Mouse (Mus musculus) kidney, postnatal 0 days (tissue): ENCODE data around the gene 4933402D24Rik. TPM values are rescaled to one million over a fixed set of nuclear protein-coding genes. Genes with fewer than 3 reads are reported as not detected.

Source experiments
- ATAC-seq: fragments of 200-750 bp; cut with Nextera tagmentation; replicated peaks from 2 replicates; pipeline ENCODE4 v1.8.0; 2017; ENCODE audit warnings: low read depth, moderate number of reproducible peaks, moderate TSS enrichment, moderate library complexity; ENCODE audit not compliant: low FRiP score
- DNase-seq: peaks from one replicate; pipeline ENCODE4 v3.0.0-alpha.2; 2016; ENCODE audit warnings: low spot score
- H3K27ac ChIP-seq: fragments of 300-500 bp; sonication (generic); 2 replicates; pipeline ENCODE4 v1.5.1; 2014; ENCODE audit warnings: mild to moderate bottlenecking
- H3K27me3 ChIP-seq: fragments of 300-500 bp; sonication (generic); 2 replicates; pipeline ENCODE4 v1.6.1; 2014; ENCODE audit warnings: low read length, mixed read lengths; ENCODE audit not compliant: insufficient read depth
- H3K36me3 ChIP-seq: fragments of 300-500 bp; sonication (generic); 2 replicates; pipeline ENCODE4 v1.6.1; 2014; ENCODE audit warnings: low read length, mixed read lengths; ENCODE audit not compliant: insufficient read depth
- H3K4me1 ChIP-seq: fragments of 300-500 bp; sonication (generic); replicated peaks from 2 replicates; pipeline ENCODE4 v1.6.1; 2014; ENCODE audit warnings: antibody characterized with exemption, low read length, mixed read lengths; ENCODE audit not compliant: insufficient read depth
- H3K4me2 ChIP-seq: fragments of 300-500 bp; sonication (generic); 2 replicates; pipeline ENCODE4 v1.6.1; 2014; ENCODE audit warnings: mild to moderate bottlenecking, low read length, moderate library complexity, mixed read lengths
- H3K4me3 ChIP-seq: fragments of 300-500 bp; sonication (generic); replicated peaks from 2 replicates; pipeline ENCODE4 v1.5.1; 2014; ENCODE audit warnings: low read depth, low read length
- H3K9ac ChIP-seq: fragments of 300-500 bp; sonication (generic); 2 replicates; pipeline ENCODE4 v1.6.1; 2014; ENCODE audit warnings: low read depth, low read length
- H3K9me3 ChIP-seq: fragments of 300-500 bp; sonication (generic); replicated peaks from 2 replicates; pipeline ENCODE4 v1.6.1; 2016; ENCODE audit warnings: low read length, inconsistent platforms, mixed read lengths
- CTCF ChIP-seq: IDR thresholded peaks from 2 replicates; pipeline ENCODE4 v1.5.1; 2016; ENCODE audit warnings: antibody characterized with exemption, low read depth, mild to moderate bottlenecking, moderate library complexity
- WGBS: fragments of 180-500 bp; shearing (Covaris S2); extraction: QIAGEN DNeasy Blood & Tissue Kit; methylation state at CpG from one replicate; pipeline ENCODE4 v1.1.7; 2014; 5-methylcytosine and 5-hydroxymethylcytosine counted together
- polyA plus RNA-seq: library from polyadenylated mRNA; unstranded; fragments of >200 nt; fragmentation: Nextera tagmentation; extraction: Ambion mirVana; gene quantifications from 2 replicates; pipeline ENCODE4 v1.2.1, GENCODE M21; 2015

4933402D24Rik gene
- polyA plus RNA-seq, 1 experiment from 2014 or later: not detected

DNA sequence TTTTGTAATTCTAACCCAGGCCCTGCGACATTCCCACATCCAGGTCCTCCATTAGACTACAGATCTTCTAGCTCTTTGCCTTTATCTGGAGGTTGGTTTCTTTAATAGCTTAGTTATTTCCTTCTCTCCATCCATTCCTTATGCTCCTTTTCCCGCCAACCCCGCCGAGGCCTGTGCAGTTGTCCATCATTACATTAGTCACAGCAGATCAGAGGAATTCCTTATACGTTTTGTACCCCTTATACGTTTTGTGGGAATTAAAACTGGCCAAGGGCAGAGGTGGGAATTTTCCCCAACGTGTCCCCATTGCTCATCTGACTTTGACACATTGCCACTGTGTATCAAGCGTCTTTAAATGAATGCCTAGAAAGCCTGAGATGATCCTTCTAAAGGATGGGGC is 39.3 kb downstream of the 4933402D24Rik start:
- TF ChIP-seq CTCF: no peak
- no peaks in the 10 kb centered on the region for H3K36me3 ChIP-seq
- H3K4me2 ChIP-seq: peak overlapping the region; percentile 64
- H3K27me3 ChIP-seq: no peaks in the 10 kb centered on the region
- WGBS: 50% methylated on average over 8 of the region's 8 CpGs
- no peak overlapping the region for H3K27ac ChIP-seq
- H3K4me1 ChIP-seq: peaks cover 7% of the 10 kb centered on the region; the same call in 1 of the 2 replicates
- H3K9me3 ChIP-seq: no peaks in the 10 kb centered on the region
- peak; percentile 34 for ATAC-seq
- peak overlapping the region; percentile 74 for H3K4me3 ChIP-seq
- no peak overlapping the region for H3K9ac ChIP-seq
- no peak for DNase-seq

GRCm38 (mm10) chr1:63720161-63720560 is 48.9 kb downstream of the 4933402D24Rik start:
- TF ChIP-seq CTCF: no peak
- 90% methylated on average over 7 of the region's 7 CpGs for WGBS
- no peaks in the 10 kb centered on the region for H3K9me3 ChIP-seq
- H3K4me1 ChIP-seq: no peaks in the 10 kb centered on the region
- H3K4me2 ChIP-seq: no peak overlapping the region
- no peak for DNase-seq
- H3K27me3 ChIP-seq: no peaks in the 10 kb centered on the region
- no peak overlapping the region for H3K27ac ChIP-seq
- H3K36me3 ChIP-seq: no peaks in the 10 kb centered on the region
- H3K9ac ChIP-seq: no peak overlapping the region
- no peak for ATAC-seq
- H3K4me3 ChIP-seq: no peak overlapping the region

DNA sequence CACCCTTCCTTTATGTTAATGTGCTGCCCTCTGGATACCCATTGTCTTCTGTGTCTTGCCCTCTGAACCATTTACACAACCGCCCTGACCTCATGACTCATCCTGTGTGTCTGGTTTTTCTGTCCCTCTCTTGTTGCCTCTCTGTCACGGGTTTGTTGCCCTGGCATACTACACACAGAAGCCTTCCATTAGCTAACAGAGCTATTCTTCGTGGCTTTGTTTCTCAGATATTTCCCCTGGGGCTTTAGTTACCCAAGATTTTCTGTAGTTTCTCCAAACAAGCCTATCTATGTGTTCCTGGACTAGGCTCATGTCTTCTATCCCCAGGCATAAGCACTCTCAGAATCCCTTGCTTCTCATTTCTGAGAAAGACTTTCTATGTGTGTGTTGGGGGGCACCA is 60.2 kb downstream of the 4933402D24Rik start:
- DNase-seq (no peak), ATAC-seq (no peak)
- Histone ChIP-seq H3K27ac (no peak overlapping the region), H3K36me3 (no peaks in the 10 kb centered on the region), H3K4me2 (no peak overlapping the region), H3K4me3 (no peak overlapping the region), H3K27me3 (no peaks in the 10 kb centered on the region), H3K4me1 (no peaks in the 10 kb centered on the region), H3K9me3 (no peaks in the 10 kb centered on the region), H3K9ac (no peak overlapping the region)
- TF ChIP-seq CTCF: no peak
- 78% methylated on average over 3 of the region's 3 CpGs for WGBS

GRCm38 (mm10) chr1:63705733-63706132 is 63.3 kb downstream of the 4933402D24Rik start:
- Histone ChIP-seq H3K27ac (no peak overlapping the region), H3K9me3 (no peaks in the 10 kb centered on the region), H3K27me3 (no peaks in the 10 kb centered on the region), H3K9ac (no peak overlapping the region), H3K36me3 (no peaks in the 10 kb centered on the region), H3K4me2 (no peak overlapping the region), H3K4me3 (no peak overlapping the region), H3K4me1 (no peaks in the 10 kb centered on the region)
- DNase-seq (peak; percentile 1), ATAC-seq (no peak)
- WGBS: 48% methylated on average over 5 of the region's 5 CpGs
- TF ChIP-seq CTCF: no peak

Other genes starting within 250 kb of the 4933402D24Rik start
- gene Gm39653, start 153.3 kb downstream of the 4933402D24Rik start, polyA plus RNA-seq: not detected in 2 replicates
- gene Dytn, start 82.3 kb downstream of the 4933402D24Rik start, polyA plus RNA-seq: not detected in 2 replicates
- 0.10 and 0.11 TPM in 2 replicates for gene Mdh1b, start 38.9 kb downstream of the 4933402D24Rik start, polyA plus RNA-seq
- gene Fastkd2, start 38.7 kb downstream of the 4933402D24Rik start, polyA plus RNA-seq: 52.2 and 54.5 TPM in 2 replicates